Mouse (Mus musculus): ENCODE data around the gene Hebp1.

Gene Hebp1

DNA sequence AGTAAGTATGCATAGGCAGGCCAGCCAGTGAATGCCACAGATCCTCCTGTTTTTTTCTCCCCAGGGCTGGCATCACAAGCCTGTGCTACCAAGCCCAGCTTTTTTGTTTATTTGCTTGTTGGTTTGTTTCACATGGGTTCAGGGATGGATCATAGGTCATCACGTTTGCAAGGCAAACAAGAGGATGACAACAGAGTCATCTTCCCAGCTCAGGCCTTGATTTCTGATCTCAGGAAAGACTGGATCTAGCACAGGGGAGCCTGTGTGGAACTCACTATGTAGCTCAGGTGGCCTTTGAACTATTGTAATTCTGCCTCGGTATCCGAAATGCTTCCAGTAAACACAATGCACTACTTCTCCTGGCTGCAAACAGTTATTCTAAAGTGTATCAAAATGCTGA is 35.5 kb downstream of the Hebp1 start:
- DNase-seq (ENCODE audit: low read depth), result no peak

DNA sequence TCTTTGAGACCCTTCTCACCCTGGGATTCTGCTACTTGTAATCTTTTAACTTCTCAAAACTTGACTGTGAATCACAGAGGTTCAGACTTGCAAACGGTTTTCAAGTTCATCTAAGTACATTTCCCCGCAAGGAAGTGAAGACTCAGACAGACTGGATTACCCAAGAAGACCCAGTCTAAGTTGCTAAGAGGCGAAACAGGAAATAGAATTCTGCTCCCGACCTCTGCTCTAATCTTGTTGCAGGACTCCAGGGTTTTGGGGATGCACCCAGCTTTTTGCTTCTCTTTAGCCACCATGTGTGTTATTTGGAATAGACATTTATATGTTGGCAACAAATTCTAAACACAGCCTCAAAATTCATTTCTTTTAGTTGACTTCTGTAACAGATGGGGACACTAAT is 36.5 kb downstream of the Hebp1 start:
- no peak for DNase-seq (ENCODE audit: low read depth)

DNA sequence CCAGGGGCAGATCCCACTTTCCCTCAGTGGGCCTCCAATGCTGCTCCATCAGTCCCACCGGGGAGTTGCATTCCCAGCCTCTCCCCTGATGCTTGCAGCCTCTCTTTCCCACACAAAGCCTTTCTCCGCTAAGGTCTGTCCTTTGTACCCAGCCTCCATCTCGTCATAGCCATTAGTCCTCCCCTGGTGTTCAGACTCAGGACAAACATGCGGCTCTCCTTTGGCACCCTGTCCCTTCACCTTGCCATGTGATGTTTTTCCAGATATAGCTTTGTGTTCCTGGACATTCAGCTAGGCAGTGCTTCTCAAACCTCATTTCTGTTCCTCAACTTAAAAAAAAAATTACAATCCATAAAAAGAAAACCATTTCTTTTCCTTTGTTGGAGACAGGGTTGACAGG is 39.3 kb downstream of the Hebp1 start:
- DNase-seq (ENCODE audit: low read depth), result no peak

DNA sequence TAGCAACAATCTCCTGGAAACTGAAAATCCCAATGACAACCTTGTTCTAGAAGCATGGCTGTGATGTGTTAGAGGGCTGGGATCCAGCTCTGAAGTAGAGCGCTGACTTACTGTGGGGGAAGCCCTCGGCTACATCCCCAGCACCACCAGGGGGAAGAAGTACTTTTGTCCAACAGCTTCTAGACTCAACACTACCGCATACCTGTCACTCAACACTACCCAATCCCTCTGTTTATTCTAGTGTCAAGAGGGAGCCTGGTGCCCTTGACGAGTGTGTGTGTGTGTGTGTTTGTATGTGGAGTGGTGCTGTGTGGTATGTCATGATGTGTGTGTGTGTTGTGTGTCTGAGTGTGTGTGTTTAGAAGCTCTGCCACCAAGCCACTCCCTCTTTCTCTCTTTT is 40.3 kb downstream of the Hebp1 start:
- DNase-seq (ENCODE audit: low read depth), result no peak

DNA sequence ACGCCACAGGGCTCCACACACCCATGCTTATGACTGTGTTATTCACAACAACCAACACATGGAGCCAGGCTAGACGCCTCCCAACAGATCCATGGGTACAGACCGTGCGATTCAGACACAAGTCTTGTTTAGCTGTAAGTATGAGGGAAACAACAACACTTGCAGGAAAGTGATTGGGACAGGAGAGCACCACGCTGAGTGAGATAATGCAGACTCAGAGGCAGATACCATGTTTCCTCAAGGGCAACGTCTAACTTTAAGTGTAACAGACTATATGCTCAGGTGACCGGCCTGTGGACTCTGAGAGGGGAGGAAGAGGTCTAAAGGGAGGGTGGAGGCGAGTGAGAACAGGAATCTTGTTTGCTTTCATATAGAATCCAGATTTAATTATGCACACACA is 41.2 kb downstream of the Hebp1 start:
- DNase-seq (ENCODE audit: low read depth), result no peak

DNA sequence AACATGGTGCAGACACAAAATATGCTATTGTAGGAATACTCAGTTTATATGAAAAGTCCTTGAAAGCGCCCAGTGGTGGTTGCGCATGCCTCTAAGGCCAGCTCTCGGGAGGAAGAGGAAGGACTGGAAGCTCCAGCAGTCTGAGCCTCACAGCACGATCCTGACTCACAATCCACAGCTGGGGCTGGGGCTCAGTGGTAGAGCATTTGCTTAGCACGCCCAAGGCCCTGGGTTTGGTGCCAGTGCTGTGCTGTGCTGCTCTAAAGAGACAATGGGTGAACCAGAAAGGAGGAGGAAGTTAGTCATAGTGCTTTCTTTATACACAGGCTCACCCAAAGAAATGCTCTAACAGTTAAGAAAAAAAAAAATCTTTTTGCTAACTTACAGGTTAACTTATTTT is 44.1 kb downstream of the Hebp1 start:
- DNase-seq (ENCODE audit: low read depth), result no peak

DNA sequence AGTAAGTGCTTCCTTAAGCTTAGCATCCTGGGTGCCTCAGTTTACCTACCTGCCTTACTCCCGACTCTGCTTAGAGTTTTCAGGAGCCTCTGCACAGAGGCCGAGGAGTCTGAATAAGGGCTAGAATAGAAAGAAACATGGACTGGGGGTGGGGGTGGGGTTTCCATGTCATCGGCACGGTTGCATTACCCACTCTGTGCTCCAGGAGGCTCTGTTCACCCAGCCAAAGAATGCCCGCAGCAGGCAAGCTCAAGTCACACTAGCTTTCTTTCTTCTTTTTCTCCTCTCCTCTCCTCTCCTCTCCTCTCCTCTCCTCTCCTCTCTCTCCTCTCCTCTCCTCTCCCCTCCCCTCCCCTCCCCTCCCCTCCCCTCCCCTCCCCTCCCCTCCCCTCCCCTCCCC is 47.5 kb downstream of the Hebp1 start:
- DNase-seq (ENCODE audit: low read depth), result no peak

DNA sequence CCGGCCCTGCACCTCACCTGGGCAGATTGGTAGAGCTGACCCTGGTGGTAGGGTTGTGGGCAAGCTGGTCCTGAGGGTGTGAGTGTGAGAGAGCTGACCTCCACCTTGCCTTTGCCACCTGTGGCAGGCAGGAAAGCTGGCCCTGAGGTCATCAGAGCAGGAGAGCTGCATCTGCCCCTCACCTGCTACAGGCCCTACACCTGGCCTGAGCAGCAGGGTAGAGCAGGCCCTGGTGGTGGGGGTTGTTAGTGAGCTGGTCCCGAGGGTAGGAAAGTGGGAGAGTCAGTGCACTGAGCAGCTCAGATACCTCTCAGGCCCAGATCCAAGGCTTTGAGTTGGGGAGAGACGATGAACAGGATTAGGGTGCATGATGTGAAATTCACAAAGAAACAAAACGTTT is 48.1 kb downstream of the Hebp1 start:
- DNase-seq (ENCODE audit: low read depth), result no peak

DNA sequence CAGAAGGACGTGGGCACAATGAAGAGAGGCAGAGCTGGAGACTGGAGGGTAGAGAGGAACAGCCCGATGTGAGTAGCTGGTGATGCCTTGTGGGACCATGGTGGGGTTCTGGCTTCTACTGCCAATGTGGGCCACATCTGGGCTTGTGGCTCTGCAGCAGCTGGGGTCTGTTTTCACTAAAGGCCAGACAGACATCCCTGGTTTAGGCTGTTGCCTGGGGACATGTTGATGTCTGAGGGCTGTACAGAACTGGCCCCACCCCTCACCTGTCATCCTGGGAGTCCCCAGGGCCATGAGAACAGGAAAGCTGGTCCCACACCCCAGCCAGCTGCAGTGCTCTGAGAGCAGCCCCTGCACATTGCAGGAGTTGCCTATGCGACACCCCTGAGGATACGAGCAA is 48.6 kb downstream of the Hebp1 start:
- DNase-seq (ENCODE audit: low read depth), result no peak

DNA sequence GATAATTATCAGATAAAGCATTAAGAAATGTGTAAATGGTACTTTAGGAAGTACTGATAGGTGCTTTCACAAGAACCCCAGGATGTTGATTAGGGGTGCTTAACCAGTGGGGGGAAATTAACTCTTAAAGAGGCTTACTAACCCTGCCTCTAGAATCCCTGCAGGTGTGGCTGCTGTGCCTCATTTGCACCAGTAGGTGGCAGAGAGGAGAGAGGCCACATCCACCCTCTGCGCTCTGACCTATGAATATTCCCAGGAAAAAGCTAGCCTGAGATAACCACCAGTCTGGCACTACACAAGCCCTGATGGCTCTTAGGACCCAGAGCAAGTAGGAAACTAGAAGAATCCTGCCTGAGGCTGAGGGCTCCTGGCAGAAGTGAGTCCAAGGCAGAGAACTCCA is 49.3 kb downstream of the Hebp1 start:
- DNase-seq (ENCODE audit: low read depth), result no peak

DNA sequence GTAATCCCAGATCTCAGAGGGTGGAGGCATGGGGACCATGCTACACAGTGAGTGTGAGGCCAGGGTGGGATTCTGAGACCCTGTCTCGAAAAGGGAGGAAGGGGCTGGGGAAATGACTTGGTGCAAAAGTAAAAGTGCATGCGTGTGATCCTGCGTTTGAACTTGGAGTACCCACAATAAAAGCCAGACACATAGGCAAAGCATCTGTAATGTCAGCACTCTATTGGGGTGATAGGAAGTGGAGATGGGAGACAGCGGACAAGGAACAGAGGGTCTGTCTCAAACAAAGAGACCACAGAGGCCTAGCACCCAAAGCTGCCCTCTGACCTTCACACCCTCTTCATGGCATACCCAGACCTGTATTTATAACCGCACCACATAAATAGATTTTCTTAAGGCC is 51.8 kb downstream of the Hebp1 start:
- DNase-seq (ENCODE audit: low read depth), result no peak

DNA sequence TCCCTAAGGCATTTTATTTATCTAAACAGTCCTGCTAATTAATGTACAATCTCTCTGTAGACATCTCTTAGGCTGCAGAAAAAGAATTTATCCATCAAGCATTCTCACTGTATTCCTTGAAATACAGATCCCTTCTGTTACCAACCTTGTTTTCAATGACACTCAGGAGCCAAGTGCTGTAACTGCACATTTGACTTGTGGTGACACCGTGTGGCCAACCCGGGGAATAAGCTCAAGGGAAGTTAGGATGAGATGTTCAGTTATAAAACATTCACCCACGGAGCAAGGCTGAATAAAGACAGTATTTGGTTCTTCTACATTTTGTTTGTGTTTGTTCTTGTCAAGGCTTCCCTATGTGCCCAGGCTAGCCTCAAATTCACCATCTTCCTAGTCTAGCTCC is 53.3 kb downstream of the Hebp1 start:
- DNase-seq (ENCODE audit: low read depth), result no peak

DNA sequence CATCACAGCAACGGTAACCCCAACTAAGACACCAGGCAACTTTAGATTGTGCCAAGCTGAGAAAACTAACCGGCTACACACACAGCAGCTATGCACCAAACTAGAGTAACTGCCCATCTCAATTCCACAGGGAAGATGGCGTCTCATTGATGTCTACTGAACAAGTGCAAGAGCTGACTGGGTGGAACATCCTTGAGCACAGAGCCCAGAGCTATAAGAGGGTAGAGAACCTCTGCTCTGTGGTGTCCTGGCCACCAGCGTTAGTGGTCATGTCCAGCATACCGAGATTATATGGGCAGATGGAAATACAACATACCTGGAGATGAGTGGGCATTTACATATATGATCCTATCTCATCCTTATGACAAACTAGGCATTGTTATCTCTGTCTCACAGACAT is 54.7 kb downstream of the Hebp1 start:
- DNase-seq (ENCODE audit: low read depth), result no peak

DNA sequence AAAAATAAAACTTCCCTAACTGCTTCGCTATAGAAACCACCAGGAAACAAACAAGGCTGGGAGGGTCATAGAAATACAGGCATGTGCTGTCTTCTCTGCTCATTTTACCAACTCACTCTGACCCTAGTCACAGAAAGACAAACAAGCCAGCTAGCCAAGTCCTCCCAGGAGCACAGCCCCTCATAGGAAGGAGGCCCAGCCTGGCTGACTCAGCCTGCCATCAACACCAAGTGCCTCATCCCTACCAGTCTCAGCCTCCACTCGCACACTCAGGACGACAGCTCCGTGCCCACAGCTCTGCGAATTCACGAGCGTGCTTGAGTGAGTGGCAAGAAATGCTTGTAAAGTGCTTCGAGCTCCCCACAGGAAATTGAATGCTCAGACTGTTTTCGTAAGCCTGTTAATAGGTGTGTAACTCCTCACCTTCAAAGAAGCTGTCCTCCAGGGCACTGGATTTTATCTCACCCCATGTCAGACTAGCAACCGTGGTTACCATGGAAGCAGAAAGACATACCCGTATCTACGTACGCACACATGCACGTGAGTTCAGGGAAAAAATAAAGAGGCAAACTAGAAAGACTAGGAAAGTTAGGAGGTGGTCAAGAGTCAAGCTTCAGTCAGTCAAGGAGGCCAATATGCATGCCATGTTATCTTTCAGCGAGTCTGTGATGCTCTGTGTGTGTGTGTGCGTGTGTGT is 56.2 kb downstream of the Hebp1 start:
- DNase-seq (ENCODE audit: low read depth), result no peak

DNA sequence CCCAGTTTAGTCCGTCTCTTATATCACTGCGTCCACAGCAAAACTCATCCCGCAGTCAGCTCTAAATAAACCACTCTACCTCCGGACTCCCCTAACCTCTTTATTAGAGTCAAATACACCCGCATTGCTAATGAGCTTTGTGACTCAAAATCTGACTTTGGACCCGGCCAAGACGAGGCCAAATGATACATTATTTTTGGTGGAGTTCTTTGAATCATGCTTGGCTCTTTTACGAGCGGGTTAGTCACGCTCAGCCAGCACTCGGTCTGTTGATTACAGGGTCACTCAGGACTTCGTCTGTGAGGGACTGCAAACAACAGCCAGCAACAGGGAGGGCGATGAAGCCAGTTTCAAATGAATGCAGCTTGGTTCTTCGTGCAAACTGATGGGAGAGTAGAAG is 59.1 kb downstream of the Hebp1 start:
- DNase-seq (ENCODE audit: low read depth), result no peak

DNA sequence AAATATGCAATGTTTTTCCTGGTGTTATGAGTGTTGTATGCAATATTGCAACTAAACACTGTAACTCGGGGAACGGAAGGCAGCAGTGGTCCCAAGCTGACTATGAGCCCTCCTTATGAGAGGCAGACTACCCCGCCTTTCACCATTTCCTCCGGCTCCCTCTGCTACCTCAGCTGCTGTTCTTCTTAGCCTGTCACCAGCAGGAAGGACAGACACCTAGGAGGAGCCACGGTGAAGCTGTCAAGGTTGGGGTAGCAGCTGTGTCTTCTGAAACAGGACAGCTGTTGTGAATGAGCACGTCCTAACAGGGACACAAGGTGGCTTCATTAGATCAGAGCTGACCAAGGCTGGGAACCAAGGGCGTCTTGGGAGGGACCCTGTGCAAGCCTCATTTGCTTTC is 59.6 kb downstream of the Hebp1 start:
- no peak for DNase-seq (ENCODE audit: low read depth)

DNA sequence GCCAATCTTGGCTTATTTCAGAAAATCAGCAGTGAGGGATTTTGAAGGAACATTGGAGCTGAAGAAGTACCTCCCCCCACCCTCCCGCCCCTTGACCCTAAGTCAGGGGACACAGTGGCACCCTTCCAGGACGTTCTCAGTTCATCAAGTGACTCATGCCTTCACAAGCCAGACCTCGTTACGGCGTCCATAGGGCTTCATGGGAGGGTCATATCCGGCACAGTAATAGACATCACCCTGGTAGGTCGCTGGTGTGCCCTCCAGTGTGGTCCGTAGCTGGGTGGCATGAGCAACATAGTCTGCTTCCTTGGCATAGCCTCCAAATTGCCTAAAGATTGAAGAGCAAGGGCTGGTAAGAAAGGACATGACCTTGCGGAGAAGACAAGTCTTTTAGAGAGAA is 60.1 kb downstream of the Hebp1 start:
- no peak for DNase-seq (ENCODE audit: low read depth)

DNA sequence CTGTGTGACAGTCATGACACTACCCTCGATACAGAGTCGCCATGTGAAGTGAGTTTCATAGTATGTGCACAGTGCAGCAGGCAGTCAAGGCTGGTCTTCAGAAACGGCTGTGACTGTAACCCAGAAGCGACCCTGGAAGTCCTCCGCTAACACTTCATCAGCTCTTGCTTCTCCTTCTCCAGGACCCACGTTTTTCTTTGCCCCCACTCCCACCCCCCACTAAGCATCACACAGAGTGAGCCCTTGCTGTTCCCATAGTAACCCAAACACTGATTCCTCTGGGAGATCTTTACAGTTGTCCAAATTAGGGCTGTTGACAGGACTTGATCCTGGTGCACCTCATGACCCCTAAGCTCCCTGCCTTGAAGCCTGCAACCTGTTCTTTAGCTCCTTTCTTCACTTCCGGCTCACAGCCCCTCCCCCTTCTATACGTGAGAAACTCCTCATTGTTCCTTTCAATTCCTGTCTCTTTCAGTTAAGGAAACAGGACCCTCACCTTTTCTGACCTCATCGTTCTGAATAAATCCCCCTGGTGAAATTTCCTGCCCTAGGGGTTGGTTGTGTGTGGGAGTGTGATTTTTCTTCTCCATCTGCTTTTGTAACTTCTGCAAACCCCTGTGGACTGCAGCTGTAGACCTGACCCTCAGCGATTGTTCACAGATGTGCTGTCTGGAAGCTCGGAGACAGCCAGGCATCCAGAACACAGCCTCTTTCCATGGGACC is 61.2 kb downstream of the Hebp1 start:
- no peak for DNase-seq (ENCODE audit: low read depth)

DNA sequence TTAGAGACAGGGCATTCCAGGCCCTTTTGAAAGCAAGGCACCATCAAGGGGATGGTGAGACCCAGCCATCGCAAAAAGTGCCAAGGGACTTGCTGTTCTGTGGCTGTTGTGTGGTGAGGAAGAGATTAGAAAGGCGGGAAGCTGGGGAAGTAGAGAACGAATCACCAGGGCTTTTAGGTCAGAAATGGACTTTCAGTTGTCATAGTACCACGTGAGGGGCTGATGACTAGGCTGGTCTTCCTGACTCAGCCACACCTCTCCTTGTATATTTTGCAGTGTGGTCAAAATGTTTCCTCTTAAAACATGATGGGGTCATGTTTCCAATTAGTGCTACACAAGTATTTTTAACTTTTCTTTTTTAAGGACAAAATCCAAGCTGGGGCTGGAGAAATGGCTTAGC is 62.1 kb downstream of the Hebp1 start:
- DNase-seq (ENCODE audit: low read depth), result no peak

DNA sequence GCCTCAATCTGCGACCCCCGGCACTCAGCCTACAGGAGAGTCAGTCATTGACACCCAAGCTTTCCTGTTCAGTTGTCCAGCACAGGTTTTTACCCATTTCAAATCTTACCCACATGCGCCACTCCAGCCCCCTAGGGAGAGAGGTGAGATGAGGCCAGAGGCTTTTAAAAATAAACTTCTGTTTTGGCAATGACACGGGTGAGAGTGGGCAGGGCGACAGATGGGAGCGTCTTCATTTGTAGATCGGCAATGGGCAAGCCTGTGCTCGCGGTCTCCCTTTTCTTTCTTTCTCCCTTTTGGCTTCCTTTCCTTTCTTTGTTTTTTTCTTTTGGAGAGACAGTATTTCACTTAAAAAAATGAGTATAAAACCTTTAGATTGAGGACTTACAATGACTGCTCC is 64.3 kb downstream of the Hebp1 start:
- no peak for DNase-seq (ENCODE audit: low read depth)

DNA sequence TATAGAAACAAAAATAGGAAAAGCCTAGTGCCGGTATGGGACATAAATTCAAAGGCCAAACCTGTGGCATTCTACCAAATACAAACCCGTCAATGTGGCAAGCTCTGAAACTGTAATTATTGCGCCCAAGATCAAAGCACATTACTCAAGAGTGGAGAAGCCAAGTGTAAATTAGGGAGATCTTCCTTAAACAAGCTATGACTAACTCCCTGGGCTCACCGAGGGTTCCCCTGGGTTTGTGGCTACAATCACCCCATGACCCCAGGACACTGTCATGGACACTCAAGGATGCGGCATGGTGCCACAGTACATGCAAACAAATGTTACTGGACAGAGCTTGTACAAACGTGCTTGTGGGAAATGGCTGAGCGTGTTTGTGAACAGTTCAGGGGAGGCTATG is 64.7 kb downstream of the Hebp1 start:
- no peak for DNase-seq (ENCODE audit: low read depth)

DNA sequence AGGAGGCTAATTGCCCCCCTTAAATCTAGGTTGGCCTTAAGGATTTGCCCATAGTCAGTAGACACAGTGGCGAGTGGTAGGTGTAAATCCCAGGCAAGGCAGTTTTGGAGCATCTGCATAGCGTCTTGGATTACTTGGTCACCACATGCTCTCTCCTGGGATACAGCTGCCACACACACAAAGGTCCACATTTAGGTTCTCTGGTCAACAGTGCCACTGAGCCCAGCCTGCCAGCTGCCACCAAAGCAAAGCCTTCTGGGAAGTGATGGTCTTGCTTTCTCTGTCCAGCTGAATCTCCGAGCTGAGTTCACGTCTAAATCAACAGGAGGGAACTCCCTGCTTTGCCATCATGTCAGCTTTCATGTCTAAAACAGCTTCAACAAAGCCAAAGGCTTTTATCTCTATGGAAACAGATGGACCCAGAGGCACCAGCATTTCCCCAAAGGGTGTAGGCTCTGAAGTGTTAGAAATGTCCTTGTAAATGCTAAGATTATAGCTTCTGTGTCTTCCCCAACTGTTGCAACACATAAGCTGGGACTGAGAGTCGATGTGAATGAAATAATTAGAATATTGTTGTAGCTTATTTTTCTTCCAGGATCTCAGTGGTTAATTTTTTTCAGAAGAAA is 73.0 kb downstream of the Hebp1 start:
- no peak for DNase-seq (ENCODE audit: low read depth)

DNA sequence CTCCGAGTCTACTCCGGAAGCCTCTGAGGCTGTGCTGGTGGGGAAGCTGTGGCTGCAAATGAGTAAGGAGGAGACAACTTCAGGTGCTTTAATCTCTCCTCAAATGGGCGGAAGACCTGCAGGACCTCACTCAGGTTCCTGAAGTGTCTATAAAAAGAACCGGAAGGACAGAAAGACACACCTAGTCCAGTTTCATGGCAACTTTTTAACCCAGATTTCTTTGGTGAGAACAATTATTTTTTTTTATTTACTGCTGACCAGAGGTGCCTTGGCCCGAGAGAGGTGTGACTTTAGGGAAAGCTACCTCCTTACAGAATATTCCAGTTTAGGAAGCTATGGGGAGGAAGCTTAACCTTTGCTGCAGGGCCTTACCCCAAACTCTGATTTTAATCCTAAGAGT is 79.6 kb downstream of the Hebp1 start, which contains the start of gene Gprc5d:
TSS of gene Gprc5d (minus strand) at position 101 of the 400 bp plus-strand sequence.
- DNase-seq (ENCODE audit: low read depth), result no peak

DNA sequence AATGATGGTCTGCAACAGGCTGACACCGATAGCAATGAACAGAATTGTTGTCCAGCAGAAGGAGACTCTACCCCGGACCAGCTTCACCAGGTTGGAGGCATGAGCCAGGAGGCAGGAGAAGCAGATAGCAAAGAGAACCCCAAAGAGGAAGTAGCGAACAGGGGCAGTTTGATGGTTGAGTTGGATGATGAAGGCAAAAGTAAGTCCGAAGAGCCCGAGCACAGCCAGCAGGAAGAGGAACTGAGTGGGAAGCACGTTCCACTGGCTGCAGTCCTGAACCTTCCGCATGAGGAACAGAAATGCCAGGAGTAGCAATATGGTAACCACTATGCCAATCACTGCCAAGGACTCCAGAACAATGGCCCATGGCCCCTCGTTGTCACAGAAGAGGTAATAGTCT is 81.3 kb downstream of the Hebp1 start:
- no peak for DNase-seq (ENCODE audit: low read depth)
